Mouse (Mus musculus): ENCODE measurements at regions not wholly inside any gene's neighbourhood (a gene's known extent, or its start where the extent isn't known, plus 50 kb on each side); places are given as distances from the start of the nearest gene placed in this dataset.

DNA sequence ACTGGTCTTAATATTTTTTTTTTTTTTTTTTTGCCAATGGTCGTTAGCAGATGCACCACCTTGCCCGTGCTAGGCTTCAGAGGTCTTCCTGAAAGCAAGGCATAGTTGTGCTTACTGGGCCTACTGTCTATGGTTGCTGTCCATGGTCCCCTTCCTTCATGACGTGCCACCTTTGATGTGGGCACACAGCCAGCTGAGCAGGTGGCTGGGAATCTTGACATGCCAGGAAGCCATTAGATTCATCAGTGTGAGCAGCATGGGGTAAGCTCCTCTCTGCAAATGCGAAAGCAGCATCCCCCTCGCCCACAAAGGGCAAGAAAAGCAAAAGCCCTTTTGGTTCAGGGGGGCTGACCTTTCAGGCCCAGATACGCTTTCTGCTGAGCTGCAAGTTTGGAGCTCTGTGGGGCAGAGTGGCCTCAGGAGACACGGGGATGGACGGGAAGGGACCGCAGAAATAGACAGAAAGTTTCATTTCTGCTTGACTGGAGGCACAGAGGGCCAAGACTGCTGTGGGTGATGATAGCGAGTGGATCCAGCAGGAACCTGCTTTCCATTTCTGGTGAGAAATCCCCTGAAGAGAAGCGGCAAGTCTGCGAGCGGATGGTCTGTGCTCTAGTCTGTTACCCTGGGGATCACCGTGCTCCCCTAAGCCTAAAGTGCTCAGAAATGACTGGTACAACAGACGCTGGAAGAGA lies 116.8 kb downstream of the Zfp326 start:
- no peak overlapping the region for H3K4me2 ChIP-seq (ENCODE audit: low read depth, low read length)
- H3K9me3 ChIP-seq (replicated peaks; ENCODE audit: control insufficient read depth, low read length), result no peaks in the 10 kb centered on the region
- 62% methylated on average over 15 of the region's 15 CpGs for WGBS
- DNase-seq (ENCODE audit: low spot score) (no peak), ATAC-seq (replicated peaks; ENCODE audit: insufficient number of reproducible peaks, low FRiP score, low TSS enrichment, low read depth) (no peak)
- no peak overlapping the region for H3K27ac ChIP-seq (replicated peaks; ENCODE audit: low read depth, low read length)
- no peak overlapping the region for H3K4me3 ChIP-seq (ENCODE audit: low read depth, low read length)
- no peaks in the 10 kb centered on the region for H3K4me1 ChIP-seq (ENCODE audit: control insufficient read depth, insufficient read depth, low read length)
- H3K36me3 ChIP-seq (replicated peaks; ENCODE audit: control insufficient read depth, insufficient read depth, low read depth, low read length), result no peaks in the 10 kb centered on the region
- no peaks in the 10 kb centered on the region; the same call in 1 of the 2 replicates for H3K27me3 ChIP-seq (ENCODE audit: control insufficient read depth, insufficient read depth, low read length)
- H3K9ac ChIP-seq (replicated peaks; ENCODE audit: low read length), result no peak overlapping the region

DNA sequence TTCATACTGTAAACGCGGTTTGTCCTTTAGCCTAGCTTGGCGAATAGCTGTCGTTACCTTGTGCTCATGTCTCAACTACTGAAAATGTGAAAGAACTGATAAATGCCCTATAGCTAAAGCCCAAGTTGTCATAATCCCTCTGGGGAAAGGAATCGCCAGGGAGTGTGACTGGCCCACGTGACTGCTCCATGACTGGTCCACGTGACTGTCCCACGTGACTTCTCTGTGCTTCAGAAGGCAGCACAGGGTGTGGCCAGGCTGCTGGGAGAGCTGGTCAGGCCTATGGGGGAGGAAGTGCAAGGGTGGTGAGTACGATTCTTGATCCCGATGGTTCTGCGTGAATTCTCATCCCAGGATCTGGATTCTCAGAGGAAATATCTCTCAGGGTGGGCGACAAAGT lies 114.4 kb downstream of the Zfp326 start:
- no peak for ATAC-seq (replicated peaks; ENCODE audit: insufficient number of reproducible peaks, low FRiP score, low TSS enrichment, low read depth)
- no peaks in the 10 kb centered on the region for H3K36me3 ChIP-seq (replicated peaks; ENCODE audit: control insufficient read depth, insufficient read depth, low read depth, low read length)
- no peaks in the 10 kb centered on the region; the same call in 1 of the 2 replicates for H3K27me3 ChIP-seq (ENCODE audit: control insufficient read depth, insufficient read depth, low read length)
- DNase-seq (ENCODE audit: low spot score), result no peak
- H3K27ac ChIP-seq (replicated peaks; ENCODE audit: low read depth, low read length), result no peak overlapping the region
- no peak overlapping the region for H3K4me2 ChIP-seq (ENCODE audit: low read depth, low read length)
- H3K4me1 ChIP-seq (ENCODE audit: control insufficient read depth, insufficient read depth, low read length), result no peaks in the 10 kb centered on the region
- H3K4me3 ChIP-seq (ENCODE audit: low read depth, low read length), result no peak overlapping the region
- H3K9me3 ChIP-seq (replicated peaks; ENCODE audit: control insufficient read depth, low read length), result no peaks in the 10 kb centered on the region
- WGBS, result 86% methylated on average over 12 of the region's 12 CpGs
- no peak overlapping the region for H3K9ac ChIP-seq (replicated peaks; ENCODE audit: low read length)

DNA sequence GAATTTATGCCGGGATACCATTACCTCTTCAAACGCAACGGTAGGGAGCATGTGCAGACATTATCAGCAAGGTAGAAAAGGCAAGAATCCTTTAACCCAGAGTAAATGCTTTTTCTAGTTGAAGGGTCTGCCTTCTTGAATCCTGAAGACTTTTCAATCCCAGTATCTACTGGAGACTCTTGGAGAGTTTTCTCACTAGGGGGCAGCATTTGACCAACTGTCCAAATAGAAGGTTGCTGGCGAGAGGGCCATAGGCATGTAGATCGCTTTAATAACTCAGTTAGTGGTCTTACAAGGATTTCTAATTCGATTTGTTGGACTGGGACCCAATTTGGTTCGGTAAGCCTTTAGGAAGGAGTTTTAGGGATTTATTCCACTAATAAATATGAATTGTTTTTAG lies 110.0 kb downstream of the Zfp326 start:
- peak; percentile 87 for DNase-seq (ENCODE audit: low spot score)
- WGBS, result 37% methylated on average over 7 of the region's 7 CpGs
- no peaks in the 10 kb centered on the region for H3K4me1 ChIP-seq (ENCODE audit: control insufficient read depth, insufficient read depth, low read length)
- H3K27ac ChIP-seq (replicated peaks; ENCODE audit: low read depth, low read length), result no peak overlapping the region
- H3K36me3 ChIP-seq (replicated peaks; ENCODE audit: control insufficient read depth, insufficient read depth, low read depth, low read length), result no peaks in the 10 kb centered on the region
- H3K4me3 ChIP-seq (ENCODE audit: low read depth, low read length), result no peak overlapping the region
- ATAC-seq (replicated peaks; ENCODE audit: insufficient number of reproducible peaks, low FRiP score, low TSS enrichment, low read depth), result no peak
- no peaks in the 10 kb centered on the region for H3K9me3 ChIP-seq (replicated peaks; ENCODE audit: control insufficient read depth, low read length)
- H3K27me3 ChIP-seq (ENCODE audit: control insufficient read depth, insufficient read depth, low read length), result no peaks in the 10 kb centered on the region
- H3K9ac ChIP-seq (replicated peaks; ENCODE audit: low read length), result no peak overlapping the region
- H3K4me2 ChIP-seq (ENCODE audit: low read depth, low read length), result no peak overlapping the region

DNA sequence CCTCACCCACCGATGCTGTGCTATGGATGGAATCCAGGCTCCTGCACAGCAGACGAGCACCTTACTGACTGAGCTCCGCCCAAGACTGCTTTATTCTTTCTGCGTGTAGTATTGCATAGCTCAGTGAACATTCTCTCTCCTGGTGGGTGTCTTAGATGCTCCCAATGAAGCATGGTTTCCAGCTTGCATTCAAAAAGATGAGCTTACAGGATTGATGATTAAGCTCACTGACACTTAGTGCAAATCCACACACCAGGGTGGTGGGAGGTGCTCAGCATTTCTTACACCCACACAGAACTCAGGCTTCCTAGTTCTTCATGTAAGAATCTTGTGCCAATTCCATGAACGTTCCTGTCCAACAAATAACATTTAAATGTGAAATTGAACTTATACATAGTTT lies 106.8 kb downstream of the Zfp326 start:
- H3K4me1 ChIP-seq (ENCODE audit: control insufficient read depth, insufficient read depth, low read length), result no peaks in the 10 kb centered on the region
- DNase-seq (ENCODE audit: low spot score), result no peak
- H3K4me3 ChIP-seq (ENCODE audit: low read depth, low read length), result no peak overlapping the region
- H3K4me2 ChIP-seq (ENCODE audit: low read depth, low read length), result no peak overlapping the region
- 79% methylated on average over 5 of the region's 5 CpGs for WGBS
- ATAC-seq (replicated peaks; ENCODE audit: insufficient number of reproducible peaks, low FRiP score, low TSS enrichment, low read depth), result no peak
- H3K27ac ChIP-seq (replicated peaks; ENCODE audit: low read depth, low read length), result no peak overlapping the region
- H3K9me3 ChIP-seq (replicated peaks; ENCODE audit: control insufficient read depth, low read length), result no peaks in the 10 kb centered on the region
- no peaks in the 10 kb centered on the region for H3K27me3 ChIP-seq (ENCODE audit: control insufficient read depth, insufficient read depth, low read length)
- H3K36me3 ChIP-seq (replicated peaks; ENCODE audit: control insufficient read depth, insufficient read depth, low read depth, low read length), result no peaks in the 10 kb centered on the region
- no peak overlapping the region for H3K9ac ChIP-seq (replicated peaks; ENCODE audit: low read length)

DNA sequence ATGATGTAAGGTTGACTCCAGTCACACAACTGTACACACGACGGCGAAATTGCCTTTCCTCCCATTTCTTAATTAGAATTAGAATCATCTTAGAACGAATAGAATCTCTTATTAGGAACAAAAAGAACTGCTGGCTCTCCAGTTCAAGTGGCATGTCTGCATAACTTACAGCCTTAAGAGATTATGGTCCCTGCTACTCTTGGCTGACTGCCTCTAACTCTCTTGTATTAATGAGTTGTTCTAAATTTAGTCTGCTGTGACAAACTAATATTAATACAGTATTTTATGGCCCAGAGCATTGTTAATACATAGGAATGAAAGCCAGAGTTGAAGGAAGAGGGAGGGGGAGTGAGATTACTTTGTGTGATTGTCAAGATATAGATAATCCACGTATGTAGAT lies 100.4 kb downstream of the Zfp326 start:
- no peak overlapping the region for H3K9ac ChIP-seq (replicated peaks; ENCODE audit: low read length)
- WGBS, result 85% methylated on average over 5 of the region's 5 CpGs
- H3K27ac ChIP-seq (replicated peaks; ENCODE audit: low read depth, low read length), result no peak overlapping the region
- H3K27me3 ChIP-seq (ENCODE audit: control insufficient read depth, insufficient read depth, low read length), result no peaks in the 10 kb centered on the region
- H3K9me3 ChIP-seq (replicated peaks; ENCODE audit: control insufficient read depth, low read length), result no peaks in the 10 kb centered on the region
- H3K4me2 ChIP-seq (ENCODE audit: low read depth, low read length), result no peak overlapping the region
- no peak for DNase-seq (ENCODE audit: low spot score)
- no peak for ATAC-seq (replicated peaks; ENCODE audit: insufficient number of reproducible peaks, low FRiP score, low TSS enrichment, low read depth)
- no peaks in the 10 kb centered on the region for H3K4me1 ChIP-seq (ENCODE audit: control insufficient read depth, insufficient read depth, low read length)
- no peak overlapping the region for H3K4me3 ChIP-seq (ENCODE audit: low read depth, low read length)
- H3K36me3 ChIP-seq (replicated peaks; ENCODE audit: control insufficient read depth, insufficient read depth, low read depth, low read length), result no peaks in the 10 kb centered on the region

DNA sequence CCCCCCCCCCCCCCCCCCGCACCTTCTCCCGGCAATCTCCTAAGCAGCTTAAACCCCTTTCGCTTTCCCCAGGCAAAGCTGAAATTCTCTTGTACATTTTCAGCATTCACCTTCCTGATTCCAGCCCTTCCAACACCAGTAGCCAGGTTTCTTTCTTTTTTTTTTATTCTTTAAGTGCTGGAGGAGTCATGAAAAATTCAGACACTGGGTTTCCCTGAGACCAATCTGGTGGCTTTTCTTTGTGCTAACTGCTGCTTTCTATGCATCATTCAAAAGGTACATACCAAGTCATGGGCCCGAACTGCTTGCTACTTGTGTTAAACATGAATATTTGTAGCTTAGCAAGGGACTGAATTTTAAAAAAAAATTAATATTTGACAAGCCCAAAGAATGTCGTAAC lies 99.7 kb downstream of the Zfp326 start:
- H3K4me1 ChIP-seq (ENCODE audit: control insufficient read depth, insufficient read depth, low read length), result no peaks in the 10 kb centered on the region

DNA sequence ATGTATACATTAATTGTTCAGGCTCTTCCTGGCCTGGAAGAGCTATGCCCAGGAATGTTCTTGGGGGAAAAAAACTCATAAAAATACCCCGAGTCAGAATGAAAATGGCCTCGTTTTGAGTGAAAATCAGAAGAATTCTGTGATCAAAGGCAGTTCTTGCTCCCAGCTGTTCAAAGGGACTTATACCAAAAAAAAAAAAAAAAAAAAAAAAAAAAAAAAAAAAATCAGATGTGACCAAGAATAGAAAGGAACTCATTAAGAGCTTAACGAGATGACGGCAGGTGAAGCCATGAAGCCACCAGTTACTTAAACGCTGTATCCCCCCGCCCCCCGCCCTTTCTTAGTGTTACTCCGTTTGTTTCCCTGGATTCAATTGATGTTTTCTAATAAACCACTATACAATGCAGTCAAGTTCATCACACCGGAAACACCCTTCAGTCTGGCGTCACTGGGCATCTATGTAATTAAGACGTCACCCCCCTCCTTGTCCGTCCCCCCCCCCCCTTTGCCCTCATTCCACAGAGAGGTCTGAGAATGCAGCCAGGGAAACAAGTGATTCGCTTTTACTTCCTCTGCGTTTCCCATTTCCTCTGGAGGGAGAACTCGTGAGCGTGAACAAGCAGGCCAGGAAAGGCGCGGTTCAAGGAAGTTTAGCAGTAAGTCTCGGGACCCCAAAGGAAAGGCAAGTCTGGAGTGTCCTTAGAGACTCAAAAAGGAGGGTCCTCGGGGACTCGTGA lies 99.1 kb downstream of the Zfp326 start:
- 43% methylated on average over 21 of the region's 21 CpGs for WGBS
- Histone ChIP-seq H3K36me3 (replicated peaks; ENCODE audit: control insufficient read depth, insufficient read depth, low read depth, low read length) (no peaks in the 10 kb centered on the region), H3K4me2 (ENCODE audit: low read depth, low read length) (0 out of 2 replicates have a peak overlapping the region, but pooled peaks have one; percentile 3), H3K4me3 (ENCODE audit: low read depth, low read length) (no peak overlapping the region), H3K27ac (replicated peaks; ENCODE audit: low read depth, low read length) (no peak overlapping the region), H3K4me1 (ENCODE audit: control insufficient read depth, insufficient read depth, low read length) (no peaks in the 10 kb centered on the region), H3K9ac (replicated peaks; ENCODE audit: low read length) (no peak overlapping the region), H3K9me3 (replicated peaks; ENCODE audit: control insufficient read depth, low read length) (no peaks in the 10 kb centered on the region), H3K27me3 (ENCODE audit: control insufficient read depth, insufficient read depth, low read length) (no peaks in the 10 kb centered on the region)
- peak; percentile 55 for DNase-seq (ENCODE audit: low spot score)
- no peak for ATAC-seq (replicated peaks; ENCODE audit: insufficient number of reproducible peaks, low FRiP score, low TSS enrichment, low read depth)

More for the DNA sequence above, 99.7 kb downstream of the Zfp326 start:
- DNase-seq (ENCODE audit: low spot score) (peak; percentile 14), ATAC-seq (replicated peaks; ENCODE audit: insufficient number of reproducible peaks, low FRiP score, low TSS enrichment, low read depth) (no peak)
- H3K4me2 ChIP-seq (ENCODE audit: low read depth, low read length), result 0 out of 2 replicates have a peak overlapping the region, but pooled peaks have one; percentile 3
- H3K9me3 ChIP-seq (replicated peaks; ENCODE audit: control insufficient read depth, low read length), result no peaks in the 10 kb centered on the region
- no peaks in the 10 kb centered on the region for H3K36me3 ChIP-seq (replicated peaks; ENCODE audit: control insufficient read depth, insufficient read depth, low read depth, low read length)
- WGBS, result 59% methylated on average over 5 of the region's 5 CpGs
- H3K27ac ChIP-seq (replicated peaks; ENCODE audit: low read depth, low read length), result no peak overlapping the region
- H3K9ac ChIP-seq (replicated peaks; ENCODE audit: low read length), result no peak overlapping the region
- H3K4me3 ChIP-seq (ENCODE audit: low read depth, low read length), result no peak overlapping the region
- H3K27me3 ChIP-seq (ENCODE audit: control insufficient read depth, insufficient read depth, low read length), result no peaks in the 10 kb centered on the region

DNA sequence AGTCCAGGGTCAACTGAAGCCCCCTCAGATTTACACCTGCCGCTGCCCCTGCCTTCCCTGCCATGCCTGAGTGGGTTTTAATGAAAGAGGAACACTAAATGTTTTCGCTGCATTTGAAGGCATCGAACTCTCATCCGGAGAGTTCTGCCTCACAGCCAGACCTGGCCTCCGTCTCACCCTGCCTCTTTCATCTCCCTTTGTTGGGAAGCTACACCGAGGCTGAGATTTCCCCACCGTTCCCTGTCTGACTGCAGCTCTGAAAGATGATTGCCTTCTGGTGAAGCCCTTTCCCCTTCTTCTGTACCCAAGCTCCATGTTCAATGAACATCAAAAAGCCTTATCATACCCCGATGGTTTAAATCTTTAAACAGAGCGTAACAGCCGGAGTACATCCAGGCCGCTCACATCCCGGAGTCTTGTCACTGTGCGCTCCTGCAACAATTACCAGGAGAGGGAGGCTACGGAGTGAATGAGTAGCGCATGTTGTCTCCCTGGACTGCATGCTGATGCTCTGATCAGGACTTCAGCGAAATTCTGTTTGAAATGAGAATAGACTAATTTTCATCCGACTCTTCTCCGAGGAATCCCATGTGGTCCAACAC lies 98.3 kb downstream of the Zfp326 start:
- H3K36me3 ChIP-seq (replicated peaks; ENCODE audit: control insufficient read depth, insufficient read depth, low read depth, low read length), result no peaks in the 10 kb centered on the region
- H3K4me2 ChIP-seq (ENCODE audit: low read depth, low read length), result no peak overlapping the region
- DNase-seq (ENCODE audit: low spot score) (no peak), ATAC-seq (replicated peaks; ENCODE audit: insufficient number of reproducible peaks, low FRiP score, low TSS enrichment, low read depth) (no peak)
- no peak overlapping the region for H3K27ac ChIP-seq (replicated peaks; ENCODE audit: low read depth, low read length)
- H3K4me3 ChIP-seq (ENCODE audit: low read depth, low read length), result no peak overlapping the region
- no peak overlapping the region for H3K9ac ChIP-seq (replicated peaks; ENCODE audit: low read length)
- H3K27me3 ChIP-seq (ENCODE audit: control insufficient read depth, insufficient read depth, low read length), result no peaks in the 10 kb centered on the region
- WGBS, result 78% methylated on average over 18 of the region's 18 CpGs
- no peaks in the 10 kb centered on the region for H3K9me3 ChIP-seq (replicated peaks; ENCODE audit: control insufficient read depth, low read length)
- no peaks in the 10 kb centered on the region for H3K4me1 ChIP-seq (ENCODE audit: control insufficient read depth, insufficient read depth, low read length)
